Mouse (Mus musculus) retina, adult 2 months (tissue): ENCODE data around the gene Sae1.

ENCODE experiments used
- DNase-seq: peaks from one replicate; pipeline ENCODE4 v3.0.0-alpha.2; 2012; ENCODE audit warnings: low read depth, low spot score

Gene Sae1

GRCm38 (mm10) chr7:16364319-16364718 lies 23.3 kb downstream of the Sae1 start:
- no peak for DNase-seq

GRCm38 (mm10) chr7:16357602-16358001 lies 30.0 kb downstream of the Sae1 start:
- DNase-seq = no peak

- no peak for DNase-seq
Observed at GRCm38 (mm10) chr7:16355854-16356594, 31.6 kb downstream of the Sae1 start.

- DNase-seq = no peak
Observed at GRCm38 (mm10) chr7:16349999-16350398, 37.6 kb downstream of the Sae1 start.

GRCm38 (mm10) chr7:16345297-16345696 lies 42.3 kb downstream of the Sae1 start:
- DNase-seq = no peak

- DNase-seq = no peak
Observed at GRCm38 (mm10) chr7:16344598-16344997, 43.0 kb downstream of the Sae1 start.

- no peak for DNase-seq
Observed at GRCm38 (mm10) chr7:16337733-16338132, 49.9 kb downstream of the Sae1 start.

GRCm38 (mm10) chr7:16329146-16329545 lies 58.5 kb downstream of the Sae1 start:
- no peak for DNase-seq

GRCm38 (mm10) chr7:16326607-16326971 lies 61.0 kb downstream of the Sae1 start:
- no peak for DNase-seq

- DNase-seq = peak; percentile 66
Observed at GRCm38 (mm10) chr7:16325920-16326606, 61.5 kb downstream of the Sae1 start.

GRCm38 (mm10) chr7:16324661-16325060 lies 62.9 kb downstream of the Sae1 start:
- DNase-seq = no peak

- DNase-seq = no peak
Observed at GRCm38 (mm10) chr7:16320479-16320878, 67.1 kb downstream of the Sae1 start.

- DNase-seq = no peak
Observed at GRCm38 (mm10) chr7:16319216-16319615, 68.4 kb downstream of the Sae1 start.

GRCm38 (mm10) chr7:16317094-16317493 lies 70.5 kb downstream of the Sae1 start:
- no peak for DNase-seq

- no peak for DNase-seq
Observed at GRCm38 (mm10) chr7:16315222-16315759, 72.3 kb downstream of the Sae1 start.

GRCm38 (mm10) chr7:16314221-16314775 lies 73.3 kb downstream of the Sae1 start:
- DNase-seq = no peak

GRCm38 (mm10) chr7:16313481-16314220 lies 74.0 kb downstream of the Sae1 start:
- no peak for DNase-seq

GRCm38 (mm10) chr7:16312672-16313311 lies 74.8 kb downstream of the Sae1 start:
- DNase-seq = no peak

- DNase-seq = no peak
Observed at GRCm38 (mm10) chr7:16312011-16312671, 75.5 kb downstream of the Sae1 start.

- DNase-seq = no peak
Observed at GRCm38 (mm10) chr7:16311453-16312004, 76.1 kb downstream of the Sae1 start.
